In genomic region chr5:57716421-57717237, GRCm38 (mm10) we compare ENCODE assay signal across 8 mouse cellular contexts. TPM values are rescaled to one million over a fixed set of nuclear protein-coding genes. Genes with fewer than 3 reads are reported as not detected.
DNase-seq lines count a peak whose midpoint lies in the region; ATAC-seq and TF ChIP-seq lines count a peak whose summit lies in the region.

No protein-coding gene starts in this region.

- peak; percentile 36 for DNase-seq in ES-E14 (ENCODE audit: low read depth, low spot score)
- DNase-seq in c-Kit-positive CD71-positive TER-119-negative erythroid progenitor cells, embryonic 14.5 days (ENCODE audit: low read depth) = peak; percentile 23
- peak; percentile 68 for DNase-seq in hindbrain, embryonic 14.5 days (ENCODE audit: low spot score)
- peak; percentile 49 to 56 for DNase-seq in layer of hippocampus, postnatal 36 days
- DNase-seq in lung, postnatal 4 days = peak; percentile 15 to 31
- DNase-seq in right cerebral cortex, postnatal 4 days = peak; percentile 38

- H3K9me3 ChIP-seq in ES-E14 (ENCODE audit: control insufficient read depth, insufficient read depth, low read depth, low read length) = no peaks in the 10 kb centered on the region
- H3K9me3 ChIP-seq in hindbrain, embryonic 14.5 days (ENCODE audit: control insufficient read depth, low read length) = no peaks in the 10 kb centered on the region

- in situ Hi-C loops in ES-E14 (cut with MboI; ENCODE audit: low sequenced_read_pairs in 2 of 2, unreplicated experiment in 2 of 2) = no loop called here

- WGBS in hindbrain, embryonic 14.5 days = 0% methylated on average over 29 of the region's 29 CpGs

- peaks cover 0 to 5% of the 10 kb centered on the region in 2 experiments; a peak in 2 of 4 replicates for H3K4me1 ChIP-seq in ES-E14 (ENCODE audit: control insufficient read depth in 2 of 2, insufficient read depth in 2 of 2, low read length in 2 of 2, poor library complexity in 1 of 2)
- 0 out of 2 replicates have a peak, but pooled peaks cover 6% of the 10 kb centered on the region for H3K4me1 ChIP-seq in hindbrain, embryonic 14.5 days (replicated peaks; ENCODE audit: control insufficient read depth, insufficient read depth, low read length)

- peak overlapping the region; percentile 14; the same call in 1 of the 2 replicates for H3K9ac ChIP-seq in ES-E14 (ENCODE audit: insufficient read depth, low read depth, low read length, poor library complexity, severe bottlenecking)
- H3K9ac ChIP-seq in hindbrain, embryonic 14.5 days = peak overlapping the region; percentile 84

- 0 out of 2 replicates have a peak, but pooled peaks have one; percentile 0 for ATAC-seq in frontal cortex, adult (ENCODE audit: low TSS enrichment)
- no peak for ATAC-seq in hindbrain, embryonic 14.5 days (ENCODE audit: low FRiP score)
- no peak for ATAC-seq in granulocyte monocyte progenitor cell, adult 5-6 weeks (replicated peaks; ENCODE audit: poor library complexity, severe bottlenecking)

- H3K36me3 ChIP-seq in ES-E14 (ENCODE audit: control insufficient read depth, insufficient read depth, low read length, poor library complexity, severe bottlenecking) = no peaks in the 10 kb centered on the region
- H3K36me3 ChIP-seq in hindbrain, embryonic 14.5 days (replicated peaks; ENCODE audit: control insufficient read depth, insufficient read depth) = no peaks in the 10 kb centered on the region

- peak overlapping the region; percentile 61 to 65; a peak in 3 of 4 replicates for H3K4me3 ChIP-seq in ES-E14 (ENCODE audit: insufficient read depth in 1 of 2, low read depth in 1 of 2, low read length in 2 of 2, poor library complexity in 1 of 2, severe bottlenecking in 1 of 2)
- peak overlapping the region; percentile 56 for H3K4me3 ChIP-seq in hindbrain, embryonic 14.5 days (replicated peaks; ENCODE audit: low read length)

- peak overlapping the region; percentile 86 for H3K4me2 ChIP-seq in hindbrain, embryonic 14.5 days (replicated peaks)

- no peak overlapping the region for H3K27ac ChIP-seq in ES-E14 (ENCODE audit: insufficient read depth, low read depth, low read length, poor library complexity, severe bottlenecking)
- peak overlapping the region; percentile 86 for H3K27ac ChIP-seq in hindbrain, embryonic 14.5 days

- no peaks in the 10 kb centered on the region for H3K27me3 ChIP-seq in hindbrain, embryonic 14.5 days (ENCODE audit: control insufficient read depth, insufficient read depth, low read length)

TF ChIP-seq in ES-E14, 5 proteins besides CTCF, POLR2A, EP300 and RAD21:
- TF ChIP-seq CHD2 (IDR thresholded peaks at IDR 0.05; ENCODE audit: low read depth, low read length) (no peak), MAFK (IDR thresholded peaks at IDR 0.05; ENCODE audit: insufficient read depth, low read depth, low read length) (no peak), HCFC1 (IDR thresholded peaks at IDR 0.05; ENCODE audit: borderline replicate concordance, insufficient read depth, low read length) (no peak), ZNF384 (IDR thresholded peaks at IDR 0.05; ENCODE audit: low read depth, low read length) (no peak), ZC3H11A (IDR thresholded peaks at IDR 0.05; ENCODE audit: borderline replicate concordance, low read depth, low read length) (no peak)

RNA-seq across cellular contexts. Expression of gene Pcdh7, which starts 1.1 kb away (rescaled TPM):
- 1.4 and 11.9 TPM in 2 replicates for total RNA-seq in ES-E14 (2012; rRNA removed)
- polyA plus RNA-seq in hindbrain, embryonic 14.5 days (2014; fragmentation: Nextera tagmentation; extraction: Ambion mirVana) = 34.4 and 37.5 TPM in 2 replicates
- 10 to 100 TPM; 54.1 to 71.6 TPM for total RNA-seq in layer of hippocampus, postnatal 36 days (2021)
- total RNA-seq in granulocyte monocyte progenitor cell, adult 5-6 weeks (2014; fragmentation: Nextera tagmentation) = 1.1 and 2.2 TPM in 2 replicates
- 0.93 and 1.2 TPM in 2 replicates for total RNA-seq in granulocyte monocyte progenitor cell, adult 5-6 weeks (2017)
